Mouse (Mus musculus): ENCODE data around the gene Hivep2.

DNA sequence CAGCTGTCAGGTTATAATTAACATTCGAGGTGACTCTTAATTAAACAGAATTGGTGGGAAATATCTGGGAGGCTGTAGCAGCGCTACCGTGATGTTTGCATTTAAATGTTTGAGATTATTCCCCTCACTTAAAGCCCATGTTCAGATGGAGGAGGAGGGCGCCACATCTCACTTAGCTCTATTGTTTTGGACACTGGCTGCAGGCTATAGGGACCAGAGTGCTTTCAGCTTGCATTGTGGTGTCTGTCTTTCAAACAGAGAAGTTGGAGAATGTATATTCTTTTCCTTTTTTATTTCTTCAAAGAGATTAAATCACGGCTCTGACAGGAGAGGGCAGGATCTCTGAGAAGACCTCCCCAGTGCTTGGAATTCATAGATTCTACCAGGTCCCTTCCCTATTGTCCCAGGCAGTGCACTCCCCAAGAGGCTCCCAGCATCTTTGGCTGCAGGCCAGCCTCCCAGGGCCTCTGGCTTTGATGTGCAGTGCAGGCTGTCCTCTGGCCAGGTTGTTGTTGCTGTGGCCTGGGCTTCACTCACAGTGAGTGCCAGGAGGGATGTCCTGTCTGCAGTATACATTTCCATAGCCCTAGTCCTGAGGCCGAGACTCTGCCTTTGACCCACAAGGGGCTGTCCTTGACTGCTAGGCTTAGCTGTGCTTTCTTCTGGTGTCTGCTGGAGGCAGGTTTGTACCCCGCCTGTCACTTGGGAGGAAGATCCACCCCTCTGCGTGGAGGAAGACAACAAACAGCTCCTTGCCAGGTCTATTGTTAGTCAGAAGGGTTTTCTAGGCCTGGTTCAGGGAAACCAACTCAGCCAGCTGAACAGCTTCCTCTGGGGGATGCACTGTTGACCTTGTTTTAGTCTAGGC, 90.9 kb downstream of the Hivep2 start:
- TF ChIP-seq CTCF (IDR thresholded peaks at IDR 0.05; ENCODE audit: low read depth, low read length): no peak
- TF ChIP-seq GATA1 (IDR thresholded peaks at IDR 0.05; ENCODE audit: borderline replicate concordance, low read length): no peak
